Mouse (Mus musculus): ENCODE results near the gene Pdxp.

Pdxp gene

DNA sequence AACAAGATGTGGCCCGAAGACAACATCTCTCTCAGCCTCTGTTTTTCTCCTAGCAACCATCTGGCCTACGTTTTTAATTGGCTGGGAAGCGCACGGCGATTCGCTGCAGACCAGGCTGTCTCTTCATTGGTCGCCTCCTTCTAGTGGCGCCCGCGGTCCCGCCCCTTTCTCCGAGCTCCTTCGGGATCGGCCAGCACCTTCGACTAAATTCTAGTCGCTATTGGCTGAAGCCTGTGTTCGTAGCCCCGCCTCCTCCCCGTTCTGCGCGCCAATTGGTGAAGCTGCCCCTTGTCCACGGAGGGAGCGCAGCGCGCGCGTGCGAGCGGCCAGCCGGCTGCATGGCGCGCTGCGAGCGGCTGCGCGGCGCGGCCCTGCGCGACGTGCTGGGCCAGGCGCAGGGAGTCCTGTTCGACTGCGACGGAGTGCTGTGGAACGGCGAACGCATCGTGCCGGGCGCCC, at the start of gene Pdxp:
TSS of gene Pdxp (plus strand) at position 288 of the 459 bp plus-strand sequence.
- peak; percentile 97 for DNase-seq

DNA sequence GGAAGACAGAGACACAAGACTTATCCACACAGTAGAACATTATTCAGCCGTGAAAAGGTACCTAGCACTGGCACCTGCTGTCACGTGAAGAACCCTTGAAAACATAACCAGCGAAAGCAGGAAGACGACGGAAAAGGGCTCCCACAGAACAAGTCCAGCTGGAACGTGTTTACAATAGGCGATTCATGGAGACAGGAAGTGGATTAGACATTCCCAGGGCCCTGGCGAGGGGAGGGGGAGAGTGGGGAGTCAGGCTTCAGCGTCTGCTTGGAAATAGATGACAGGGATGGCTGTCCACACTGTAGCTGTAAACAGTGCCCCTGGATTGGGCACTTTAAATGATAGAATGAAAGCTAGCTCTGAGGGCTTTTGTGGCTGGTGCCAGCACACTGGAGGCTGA, 45.3 kb upstream of the Pdxp start:
- DNase-seq, result no peak

DNA sequence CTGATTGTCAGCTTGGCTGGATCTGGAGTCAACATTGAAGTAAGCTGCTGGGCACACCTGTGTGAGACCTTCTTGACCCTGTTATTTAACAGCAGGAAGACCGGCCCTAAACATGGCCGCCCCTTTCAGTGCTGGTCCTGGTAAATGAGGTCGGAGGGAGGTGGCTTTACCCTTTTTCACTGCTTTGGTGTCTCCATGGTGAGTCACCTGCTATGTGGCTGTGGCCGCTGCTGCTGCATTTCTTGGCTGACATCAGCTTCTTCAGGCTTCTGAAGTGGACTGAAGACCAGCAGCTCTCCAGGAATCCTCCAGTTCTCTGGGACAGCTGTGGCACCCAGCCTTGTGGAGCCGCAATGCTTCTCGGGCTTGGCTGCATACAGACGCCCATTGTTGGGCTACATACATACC, 44.9 kb upstream of the Pdxp start:
- DNase-seq, result no peak

DNA sequence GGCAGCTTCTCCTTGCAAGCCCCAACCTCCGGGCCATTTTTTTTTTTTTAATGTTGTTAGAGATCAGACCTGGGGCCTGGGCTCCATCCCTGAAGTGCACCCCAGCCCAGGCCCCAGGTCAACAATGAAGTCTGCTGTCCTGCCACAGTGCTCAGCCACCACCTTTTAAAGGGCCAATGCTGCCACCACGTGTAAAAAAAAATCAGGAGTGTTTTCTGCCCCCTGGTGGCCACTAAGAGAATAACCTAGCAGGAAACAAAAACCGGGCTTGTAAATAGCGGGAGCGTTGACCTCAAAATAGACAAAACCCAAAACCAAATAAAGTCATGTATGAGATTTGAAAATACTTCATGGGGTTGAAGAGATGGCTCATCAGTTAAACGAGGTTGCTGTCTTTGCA, 43.9 kb upstream of the Pdxp start:
- DNase-seq, result peak; percentile 50

DNA sequence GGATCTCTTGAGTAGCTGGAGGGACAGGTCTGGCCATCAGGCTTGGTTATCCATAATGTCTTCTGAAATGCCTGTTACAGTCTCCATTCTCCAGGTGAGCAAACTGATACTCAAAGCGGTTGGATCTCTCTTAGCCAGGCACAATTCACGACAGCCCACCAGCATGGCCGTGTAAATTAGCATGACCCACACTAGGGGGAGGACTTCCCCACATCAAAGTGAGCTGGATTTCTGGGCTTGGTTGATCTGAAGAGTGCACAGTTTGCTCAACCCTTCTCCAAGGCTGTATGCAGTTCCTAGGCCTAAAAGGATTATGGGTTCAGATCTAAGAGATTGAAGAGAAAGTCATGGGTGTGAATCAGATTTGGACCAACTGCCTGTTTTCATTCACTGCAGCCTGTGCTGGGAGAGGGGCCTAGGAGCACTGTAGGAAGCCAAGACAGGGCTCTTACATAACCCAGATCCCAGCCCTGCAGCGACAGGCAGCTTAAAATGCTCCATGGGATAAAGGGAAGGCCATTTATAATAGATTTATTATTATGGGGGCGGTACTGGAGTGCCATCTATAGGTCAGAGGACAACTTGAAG, 41.6 kb upstream of the Pdxp start:
- DNase-seq, result no peak

DNA sequence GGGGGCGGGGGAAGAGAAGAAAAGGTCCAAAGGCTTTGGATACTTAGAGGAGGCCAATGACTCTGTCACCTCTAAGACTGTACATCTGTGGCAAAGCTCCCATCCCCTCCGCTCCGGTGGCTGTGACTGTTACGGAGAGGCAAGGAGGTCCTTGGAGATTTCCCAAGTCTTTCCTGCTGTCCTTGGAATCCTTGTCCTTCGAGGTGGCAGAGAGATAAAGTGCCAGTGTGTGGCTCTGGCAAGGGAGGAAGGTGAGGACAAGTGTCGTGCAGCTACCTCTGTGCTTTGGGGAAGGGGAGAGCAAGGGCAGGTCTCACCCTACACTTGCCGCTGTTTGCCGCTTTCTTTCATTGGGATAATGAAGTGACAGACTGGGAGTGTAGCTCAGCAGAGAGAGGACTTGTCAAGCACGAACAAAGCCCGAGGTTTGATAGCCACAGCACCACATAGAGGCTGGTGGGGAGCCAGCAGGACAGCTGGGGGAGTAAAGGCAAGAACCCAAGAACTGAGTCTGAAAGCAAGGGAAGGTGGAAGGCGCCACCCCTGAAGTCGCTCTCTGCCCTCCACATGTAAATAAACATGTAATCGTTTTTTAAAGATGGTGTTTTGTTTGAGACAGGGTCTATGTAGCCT, 39.8 kb upstream of the Pdxp start:
- no peak for DNase-seq

- no peak for DNase-seq
Measured at GRCm38 (mm10) chr15:78874989-78875388, 38.7 kb upstream of the Pdxp start.

DNA sequence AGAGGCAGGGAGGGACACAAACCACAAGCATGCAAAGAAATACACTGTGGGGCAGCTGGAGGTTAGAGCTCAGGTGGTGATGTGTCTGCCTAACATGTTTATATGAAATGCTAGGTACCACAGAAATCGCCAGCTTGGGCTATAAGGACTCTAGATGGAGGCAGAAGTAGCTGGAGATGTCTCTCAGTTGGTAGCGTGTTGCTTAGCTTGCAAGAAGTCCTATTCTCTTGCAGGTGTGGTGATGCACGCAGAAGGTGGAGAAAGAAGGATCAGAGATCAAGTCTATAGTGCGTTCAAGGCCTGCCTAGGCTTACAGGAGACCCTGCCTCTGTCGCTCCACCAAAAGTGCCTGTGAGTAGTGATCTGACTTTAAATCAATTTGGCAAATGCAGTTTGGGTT, 38.2 kb upstream of the Pdxp start:
- DNase-seq, result no peak

GRCm38 (mm10) chr15:78876258-78876696, 37.4 kb upstream of the Pdxp start:
- DNase-seq, result peak; percentile 73

DNA sequence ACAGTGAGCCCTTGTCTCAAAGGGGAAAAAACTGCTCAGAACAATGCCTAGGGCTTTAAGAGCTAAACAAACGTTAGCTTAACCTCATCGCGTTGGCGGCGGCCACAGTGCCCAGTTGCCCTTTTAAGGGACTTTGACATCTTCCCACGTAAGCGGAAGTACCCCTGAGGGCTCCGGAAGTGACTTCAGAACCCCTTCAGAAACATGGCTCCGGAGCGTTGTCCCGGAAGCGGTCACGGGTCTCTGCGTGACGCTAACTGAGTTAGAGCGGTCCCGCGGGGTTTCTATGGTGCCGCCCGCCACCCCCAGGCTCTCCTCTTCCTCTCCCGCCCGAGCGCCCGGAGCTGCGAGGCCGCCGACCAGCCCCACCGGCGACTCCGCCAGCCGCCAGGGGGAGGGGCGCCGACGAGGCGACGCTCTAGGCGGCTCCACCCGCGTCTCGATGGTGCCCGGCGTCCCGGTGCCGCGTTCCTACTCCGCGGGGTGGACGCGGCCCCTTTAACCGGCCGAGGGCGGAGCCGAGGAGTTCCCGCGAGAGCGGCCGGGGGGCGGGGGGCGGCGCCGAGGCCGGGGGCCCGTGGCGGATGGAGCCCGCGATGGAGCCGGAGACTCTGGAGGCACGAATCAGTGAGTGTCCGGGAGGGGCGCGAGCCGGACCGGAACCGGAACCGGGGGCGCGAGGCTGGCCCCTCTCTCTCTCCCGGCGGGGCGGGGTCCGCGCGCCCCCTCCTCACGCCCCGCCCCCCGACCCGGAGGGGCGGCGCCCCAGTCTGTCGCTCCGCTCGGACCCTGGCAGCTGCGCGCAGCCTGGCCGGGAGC, 36.5 kb upstream of the Pdxp start, which contains the start of gene Gga1:
TSS of gene Gga1 (plus strand) at position 200 of the 819 bp plus-strand sequence.
- peak; percentile 90 for DNase-seq

GRCm38 (mm10) chr15:78877810-78878390, 35.8 kb upstream of the Pdxp start:
- DNase-seq, result no peak

DNA sequence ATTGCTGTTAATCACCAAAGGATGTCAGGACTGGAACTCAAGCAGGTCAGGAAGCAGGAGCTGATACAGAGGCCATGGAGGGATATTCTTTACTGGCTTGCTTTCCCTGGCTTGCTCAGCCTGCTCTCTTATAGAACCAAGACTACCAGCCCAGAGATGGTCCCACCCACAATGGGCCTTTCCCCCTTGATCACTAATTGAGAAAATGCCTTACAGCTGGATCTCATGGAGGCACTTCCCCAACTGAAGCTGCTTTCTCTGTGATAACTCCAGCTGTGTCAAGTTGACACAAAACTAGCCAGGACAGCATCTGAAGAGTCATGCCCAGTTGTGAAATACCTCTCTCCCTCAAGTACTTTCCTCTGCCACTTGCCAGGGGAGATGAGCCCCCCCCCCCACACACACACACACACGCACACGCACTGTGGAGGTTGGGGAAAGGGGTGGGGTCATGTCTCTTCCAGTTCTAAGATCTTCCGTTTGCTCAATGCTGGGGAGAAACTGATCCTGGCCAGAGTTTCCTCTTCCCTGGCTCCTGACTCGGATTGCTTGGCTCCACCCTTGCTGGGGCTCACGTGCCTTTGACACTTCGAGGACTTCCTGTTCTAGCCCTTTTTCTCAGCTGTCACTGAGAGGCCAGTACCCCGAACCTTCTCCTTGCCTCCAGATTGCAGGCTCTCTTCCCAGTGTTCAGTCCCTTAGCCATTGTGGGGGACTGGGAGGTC, 34.8 kb upstream of the Pdxp start:
- DNase-seq, result peak; percentile 27

- no peak for DNase-seq
Measured at GRCm38 (mm10) chr15:78880432-78880831, 33.3 kb upstream of the Pdxp start.

DNA sequence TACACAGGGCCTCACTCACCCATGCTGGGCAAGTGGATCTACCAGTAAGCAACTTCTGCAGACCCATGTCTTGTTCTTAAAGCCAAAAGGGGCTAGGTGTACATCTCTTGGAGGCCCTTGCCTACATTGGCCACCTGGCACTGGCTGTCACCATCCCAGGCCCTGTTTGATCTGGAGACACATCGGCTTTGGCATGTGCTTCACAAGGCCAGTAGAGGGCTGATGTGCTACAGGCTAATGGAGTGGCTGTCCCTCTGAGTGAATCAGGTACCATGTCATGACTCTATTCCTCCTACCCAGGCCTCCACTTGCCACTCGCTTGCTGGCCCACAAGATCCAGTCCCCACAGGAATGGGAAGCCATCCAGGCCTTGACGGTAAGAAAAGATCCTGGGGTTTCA, 31.9 kb upstream of the Pdxp start:
- no peak for DNase-seq

DNA sequence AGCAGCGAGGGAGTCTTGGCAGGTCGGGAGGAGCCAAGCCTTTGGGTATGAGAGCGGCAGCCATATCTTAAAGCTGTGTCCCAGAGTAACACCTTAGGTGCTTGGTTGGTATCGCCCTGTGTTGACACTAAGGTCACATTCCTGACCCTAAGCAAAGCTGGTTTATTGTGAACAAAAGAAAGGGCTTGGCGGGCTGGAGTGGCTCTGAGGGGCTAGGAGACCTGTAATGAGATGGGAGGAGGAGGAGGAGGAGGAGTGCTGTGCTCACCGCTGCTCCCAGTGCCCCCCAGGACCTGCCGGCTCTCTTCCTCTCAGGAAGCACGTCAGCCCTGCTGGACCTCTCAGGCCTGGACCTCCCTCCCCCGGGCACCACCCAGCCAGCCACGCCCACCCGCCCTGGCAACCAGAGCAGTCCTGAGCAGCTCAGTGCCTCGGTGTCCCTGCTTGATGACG, 24.3 kb upstream of the Pdxp start:
- no peak for DNase-seq

DNA sequence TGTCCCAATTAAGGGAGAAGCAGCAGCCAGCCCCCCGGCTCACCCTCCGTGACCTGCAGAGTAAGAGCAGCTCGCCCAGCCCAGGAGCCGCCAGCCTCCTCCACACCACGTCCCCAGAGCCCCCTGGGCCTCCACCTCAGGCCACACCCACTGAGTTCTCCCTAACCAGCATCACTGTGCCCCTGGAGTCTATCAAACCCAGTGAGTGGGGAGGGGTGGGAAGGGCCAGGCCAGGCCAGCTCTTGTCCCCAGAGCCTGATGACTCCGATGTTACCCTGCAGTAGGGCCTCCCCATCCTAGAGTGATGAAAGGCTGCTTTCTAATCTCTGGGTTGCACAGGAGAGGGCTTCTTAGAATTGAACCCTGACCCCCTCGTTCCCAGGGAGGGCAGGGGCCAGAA, 21.3 kb upstream of the Pdxp start:
- DNase-seq, result no peak

GRCm38 (mm10) chr15:78894726-78895125, 19.0 kb upstream of the Pdxp start:
- peak; percentile 58 for DNase-seq

- DNase-seq, result no peak
Measured at GRCm38 (mm10) chr15:78895741-78896140, 18.0 kb upstream of the Pdxp start.

DNA sequence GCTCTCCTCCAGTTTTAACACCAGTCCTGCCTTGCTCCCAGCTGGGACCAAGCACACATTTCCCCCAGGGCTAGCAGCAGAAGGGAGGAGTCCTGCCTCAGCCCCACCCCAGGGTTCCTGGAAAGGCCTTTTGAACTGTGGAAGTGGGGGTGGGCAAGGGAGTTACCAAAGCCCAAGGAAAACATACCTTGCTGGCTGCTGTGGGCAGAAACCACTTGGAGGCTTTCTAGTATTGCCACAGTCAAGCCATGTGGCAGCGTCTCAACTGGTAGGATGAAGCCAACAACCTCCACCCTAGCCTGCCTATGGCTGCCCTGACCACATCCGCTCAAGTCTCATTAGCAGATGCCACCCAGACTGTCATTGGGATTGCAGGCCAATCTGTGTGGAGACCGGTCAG, 17.6 kb upstream of the Pdxp start:
- DNase-seq, result peak; percentile 51

DNA sequence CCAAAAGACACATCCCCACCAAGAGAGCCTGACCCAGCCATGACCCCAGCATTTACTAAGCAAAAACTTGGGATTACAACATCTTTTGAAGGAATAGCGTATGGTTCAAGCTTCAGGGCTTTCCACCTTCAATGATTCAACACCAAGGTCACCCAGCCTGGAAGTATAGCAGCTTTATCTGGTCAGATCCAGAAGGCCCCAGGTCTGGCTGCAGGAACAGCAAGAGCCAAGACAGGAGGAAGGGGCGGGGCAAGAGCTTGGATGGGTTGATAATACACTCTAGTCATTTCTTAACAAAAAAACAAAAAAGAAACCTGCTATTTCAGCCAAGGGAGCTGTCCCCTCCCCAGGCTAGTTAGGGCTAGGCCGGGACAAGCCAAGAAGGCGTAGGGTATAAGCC, 16.2 kb upstream of the Pdxp start:
- no peak for DNase-seq

DNA sequence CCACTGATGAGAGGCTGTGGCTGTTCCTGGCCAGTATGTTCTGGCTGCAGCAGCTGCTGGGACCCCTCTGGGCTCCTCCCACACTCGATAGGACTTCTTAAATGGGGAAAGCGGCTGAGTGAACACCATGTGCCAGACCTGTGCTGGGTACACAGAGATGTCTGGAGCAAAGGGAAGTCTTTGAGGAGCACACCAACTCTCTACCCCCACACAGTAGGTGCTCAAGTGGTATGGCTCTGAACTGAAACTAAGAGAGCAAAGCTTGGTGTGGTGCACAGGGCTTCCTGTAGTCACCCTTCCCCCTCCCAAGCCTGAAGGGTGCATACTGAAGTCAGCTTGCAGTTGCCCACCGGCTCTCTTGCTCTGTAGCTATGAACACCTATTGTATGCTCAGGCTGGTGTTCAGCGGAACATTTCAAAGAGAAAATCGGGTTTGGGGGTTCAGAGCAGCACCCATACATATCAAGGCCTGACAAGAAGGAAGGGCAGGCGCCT, 15.2 kb upstream of the Pdxp start:
- DNase-seq, result peak; percentile 74

- no peak for DNase-seq
Measured at GRCm38 (mm10) chr15:78899409-78899739, 14.3 kb upstream of the Pdxp start, which contains the start of gene Gm49510. Gene Gm49510, plus strand, starts transcription at chr15:78899667.

Data from thymus, postnatal 25 days (tissue).